8 mouse cellular contexts compared by ENCODE assay signal in genomic region chr1:157411711-157412380, GRCm38 (mm10). TPM values are rescaled to one million over a fixed set of nuclear protein-coding genes. Genes with fewer than 3 reads are reported as not detected.
A peak's percentile ranks its signal among the peaks of the same experiment; 100 is the strongest.
DNase-seq lines count a peak whose midpoint lies in the region; ATAC-seq and TF ChIP-seq lines count a peak whose summit lies in the region.

No protein-coding gene starts in this region.

- peak; percentile 77 for DNase-seq in brain, adult 2 months (ENCODE audit: low read depth, low spot score)
- peak; percentile 72 to 83 for DNase-seq in kidney, postnatal 36 days
- peak; percentile 60 to 71 for DNase-seq in lung, adult 18-20 months
- DNase-seq in urinary bladder, adult 18-20 months (ENCODE audit: low spot score in 2 of 2): peak; percentile 45 to 72

- ATAC-seq in erythroid progenitor cell, adult 5-6 weeks (replicated peaks; ENCODE audit: low FRiP score, poor library complexity, severe bottlenecking): peak; percentile 27; the same call in 1 of the 2 replicates
- ATAC-seq in heart, embryonic 15.5 days (replicated peaks; ENCODE audit: insufficient number of reproducible peaks, insufficient read depth, low FRiP score, low read depth): peak; percentile 89
- peak; percentile 86 for ATAC-seq in neural tube, embryonic 15.5 days (ENCODE audit: low FRiP score)

- TF ChIP-seq POLR2A in ES-Bruce4 (IDR thresholded peaks at IDR 0.05; ENCODE audit: insufficient read depth, low read length): no peak

- H3K27ac ChIP-seq in ES-Bruce4 (ENCODE audit: insufficient read depth, low read length): no peak overlapping the region
- peak overlapping the region; percentile 98 for H3K27ac ChIP-seq in heart, embryonic 15.5 days
- peak overlapping the region; percentile 98 for H3K27ac ChIP-seq in neural tube, embryonic 15.5 days (replicated peaks)

- WGBS in heart, embryonic 15.5 days: under 1% methylated on average over 73 of the region's 85 CpGs
- under 1% methylated on average over 59 of the region's 85 CpGs for WGBS in neural tube, embryonic 15.5 days

- H3K36me3 ChIP-seq in ES-Bruce4 (ENCODE audit: control insufficient read depth, insufficient read depth, low read length, poor library complexity, severe bottlenecking): peaks cover 2% of the 10 kb centered on the region
- no peaks in the 10 kb centered on the region for H3K36me3 ChIP-seq in heart, embryonic 15.5 days
- H3K36me3 ChIP-seq in neural tube, embryonic 15.5 days: no peaks in the 10 kb centered on the region

- H3K4me3 ChIP-seq in ES-Bruce4 (ENCODE audit: low read depth, low read length): peak overlapping the region; percentile 84
- peak overlapping the region; percentile 88 for H3K4me3 ChIP-seq in heart, embryonic 15.5 days
- peak overlapping the region; percentile 94 for H3K4me3 ChIP-seq in neural tube, embryonic 15.5 days (replicated peaks)

- H3K9me3 ChIP-seq in ES-Bruce4 (replicated peaks; ENCODE audit: control insufficient read depth, insufficient read depth, low read length, poor library complexity, severe bottlenecking): no peaks in the 10 kb centered on the region
- H3K9me3 ChIP-seq in heart, embryonic 15.5 days (replicated peaks): no peaks in the 10 kb centered on the region
- no peaks in the 10 kb centered on the region for H3K9me3 ChIP-seq in neural tube, embryonic 15.5 days (replicated peaks)

- no peaks in the 10 kb centered on the region for H3K27me3 ChIP-seq in ES-Bruce4 (ENCODE audit: control insufficient read depth, insufficient read depth, low read length, poor library complexity, severe bottlenecking)
- H3K27me3 ChIP-seq in heart, embryonic 15.5 days: no peaks in the 10 kb centered on the region
- no peaks in the 10 kb centered on the region for H3K27me3 ChIP-seq in neural tube, embryonic 15.5 days (replicated peaks)

- H3K4me1 ChIP-seq in ES-Bruce4 (ENCODE audit: control insufficient read depth, insufficient read depth, low read length): peaks cover 6% of the 10 kb centered on the region
- H3K4me1 ChIP-seq in heart, embryonic 15.5 days (replicated peaks): peaks cover 31% of the 10 kb centered on the region
- H3K4me1 ChIP-seq in neural tube, embryonic 15.5 days: peaks cover 13% of the 10 kb centered on the region

- peak overlapping the region; percentile 90 for H3K9ac ChIP-seq in ES-Bruce4 (ENCODE audit: low read depth, poor library complexity, severe bottlenecking)
- peak overlapping the region; percentile 91 for H3K9ac ChIP-seq in heart, embryonic 15.5 days
- H3K9ac ChIP-seq in neural tube, embryonic 15.5 days (replicated peaks): peak overlapping the region; percentile 85

- peak overlapping the region; percentile 74 for H3K4me2 ChIP-seq in heart, embryonic 15.5 days
- H3K4me2 ChIP-seq in neural tube, embryonic 15.5 days: peak overlapping the region; percentile 72

- no peak for TF ChIP-seq EP300 in ES-Bruce4 (IDR thresholded peaks at IDR 0.05; ENCODE audit: insufficient read depth, low read depth, low read length)

- no peak for TF ChIP-seq CTCF in ES-Bruce4 (IDR thresholded peaks at IDR 0.05; ENCODE audit: low read depth, low read length)

RNA-seq across cellular contexts. Expression of gene Rasal2, which starts 0.5 kb away (rescaled TPM):
- polyA plus RNA-seq in ES-Bruce4 (2011; ENCODE audit: insufficient read depth, insufficient read length, low read depth, missing spikeins): 11.6 and 11.7 TPM in 2 replicates
- total RNA-seq in erythroid progenitor cell, adult 5-6 weeks (2015; ENCODE audit: low replicate concordance): 0.36 TPM in 1 of 2 replicates, not detected in the other
- 0.26 and 0.76 TPM in 2 replicates for total RNA-seq in erythroid progenitor cell, adult 5-6 weeks (2017; ENCODE audit: low replicate concordance)
- polyA plus RNA-seq in heart, embryonic 15.5 days (2015; fragmentation: Nextera tagmentation; extraction: Ambion mirVana): 16.0 and 17.8 TPM in 2 replicates
- 34.2 and 39.1 TPM in 2 replicates for polyA plus RNA-seq in neural tube, embryonic 15.5 days (2015; fragmentation: Nextera tagmentation; extraction: Ambion mirVana)

RNA-seq across cellular contexts. Expression of gene Cryzl2, which starts 46.5 kb away (rescaled TPM):
- polyA plus RNA-seq in ES-Bruce4 (2011; ENCODE audit: insufficient read depth, insufficient read length, low read depth, missing spikeins): 5.9 and 7.2 TPM in 2 replicates
- total RNA-seq in erythroid progenitor cell, adult 5-6 weeks (2015; ENCODE audit: low replicate concordance): 5.0 and 9.2 TPM in 2 replicates
- 4.7 TPM in 1 of 2 replicates, not detected in the other for total RNA-seq in erythroid progenitor cell, adult 5-6 weeks (2017; ENCODE audit: low replicate concordance)
- 27.1 and 30.5 TPM in 2 replicates for polyA plus RNA-seq in heart, embryonic 15.5 days (2015; fragmentation: Nextera tagmentation; extraction: Ambion mirVana)
- 6.5 and 8.6 TPM in 2 replicates for polyA plus RNA-seq in neural tube, embryonic 15.5 days (2015; fragmentation: Nextera tagmentation; extraction: Ambion mirVana)

Comparison
In these comparisons a context has a peak if more than half of its experiments do, and no peak if none do; other contexts are left out.
1. ATAC-seq: peak in every context shown above with its lines; median percentile 89 in heart, embryonic 15.5 days; 86 in neural tube, embryonic 15.5 days; 27 in erythroid progenitor cell, adult 5-6 weeks.